Mouse (Mus musculus): Measurements from ENCODE around the gene Gm5741.

The Gm5741 gene

GRCm38 (mm10) chr8:85073041-85073612, 5.3 kb upstream of the Gm5741 start:
- in situ Hi-C loops (cut with MboI, MseI): no loop called here

GRCm38 (mm10) chr8:85072364-85072929, 4.7 kb upstream of the Gm5741 start:
- in situ Hi-C loops (cut with MboI, MseI): no loop called here

GRCm38 (mm10) chr8:85071514-85072281, 3.9 kb upstream of the Gm5741 start, which contains the start of gene Dhps:
Dhps (plus strand) TSS chr8:85071757.
- in situ Hi-C loops (cut with MboI, MseI): no loop called here

- in situ Hi-C loops (cut with MboI, MseI): no loop called here
Measured at GRCm38 (mm10) chr8:85071041-85071440, 3.3 kb upstream of the Gm5741 start.

GRCm38 (mm10) chr8:85067155-85067554, 627 bp downstream of the Gm5741 start:
- in situ Hi-C loops (cut with MboI, MseI): no loop called here

GRCm38 (mm10) chr8:85065213-85065612, 2.6 kb downstream of the Gm5741 start:
- in situ Hi-C loops (cut with MboI, MseI): no loop called here

GRCm38 (mm10) chr8:85062603-85063002, 5.2 kb downstream of the Gm5741 start:
- in situ Hi-C loops (cut with MboI, MseI): no loop called here

- in situ Hi-C loops (cut with MboI, MseI): no loop called here
Measured at GRCm38 (mm10) chr8:85059879-85060616, 7.7 kb downstream of the Gm5741 start, which contains the start of gene Fbxw9. Fbxw9 (plus strand) TSS chr8:85060055.

- in situ Hi-C loops (cut with MboI, MseI): no loop called here
Measured at GRCm38 (mm10) chr8:85057367-85057766, 10.4 kb downstream of the Gm5741 start.

GRCm38 (mm10) chr8:85043619-85044018, 24.2 kb downstream of the Gm5741 start:
- in situ Hi-C loops (cut with MboI, MseI): no loop called here

GRCm38 (mm10) chr8:85037681-85038531, 29.9 kb downstream of the Gm5741 start:
- in situ Hi-C loops (cut with MboI, MseI): no loop called here

GRCm38 (mm10) chr8:85037366-85037680, 30.5 kb downstream of the Gm5741 start:
- in situ Hi-C loops (cut with MboI, MseI): no loop called here

- in situ Hi-C loops (cut with MboI, MseI): no loop called here
Measured at GRCm38 (mm10) chr8:85036718-85037365, 30.9 kb downstream of the Gm5741 start, which contains the start of gene Tnpo2. Tnpo2 (plus strand) TSS chr8:85036915.

GRCm38 (mm10) chr8:85036381-85036717, 31.4 kb downstream of the Gm5741 start:
- in situ Hi-C loops (cut with MboI, MseI): no loop called here

- in situ Hi-C loops (cut with MboI, MseI): no loop called here
Measured at GRCm38 (mm10) chr8:85035728-85036310, 32.0 kb downstream of the Gm5741 start.

GRCm38 (mm10) chr8:85035165-85035727, 32.5 kb downstream of the Gm5741 start:
- in situ Hi-C loops (cut with MboI, MseI): no loop called here

GRCm38 (mm10) chr8:85034764-85035163, 33.0 kb downstream of the Gm5741 start:
- in situ Hi-C loops (cut with MboI, MseI): no loop called here

GRCm38 (mm10) chr8:85033867-85034266, 33.9 kb downstream of the Gm5741 start:
- in situ Hi-C loops (cut with MboI, MseI): no loop called here

- in situ Hi-C loops (cut with MboI, MseI): no loop called here
Measured at GRCm38 (mm10) chr8:85032622-85033311, 35.0 kb downstream of the Gm5741 start.
